Mouse (Mus musculus): ENCODE results near the gene Mmp17.

GRCm38 (mm10) chr5:129621361-129621760 lies 37.4 kb downstream of the Mmp17 start:
- TF ChIP-seq GATA1 (IDR thresholded peaks at IDR 0.05; ENCODE audit: low read length) (no peak), TAL1 (IDR thresholded peaks at IDR 0.05; ENCODE audit: low read length) (no peak)
